Mouse (Mus musculus): Measurements from ENCODE around the gene Itga4.

DNA sequence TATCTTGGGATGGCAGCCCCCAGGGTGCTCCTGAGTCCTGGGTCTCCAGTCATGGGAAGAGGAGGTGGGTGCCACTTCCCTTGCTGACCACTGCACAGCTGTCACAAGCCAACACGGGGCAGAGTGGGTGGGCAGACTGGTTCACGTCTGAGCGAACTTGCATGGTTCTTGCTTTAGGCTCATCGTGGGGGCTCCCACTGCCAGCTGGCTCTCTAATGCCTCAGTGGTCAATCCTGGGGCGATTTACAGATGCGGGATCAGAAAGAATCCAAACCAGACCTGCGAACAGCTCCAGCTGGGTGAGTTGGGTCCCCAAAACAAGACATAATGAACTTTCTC lies 744 bp downstream of the Itga4 start:
- TF ChIP-seq CTCF (IDR thresholded peaks at IDR 0.05; ENCODE audit: extremely low read depth, insufficient read depth, insufficient read length, insufficient replicate concordance) = no peak
- TF ChIP-seq POLR2A (IDR thresholded peaks at IDR 0.05; ENCODE audit: low read depth, low read length) = no peak

All from spleen, adult 2 months (tissue).